Mouse (Mus musculus) granulocyte monocyte progenitor cell, adult 5-6 weeks (primary cell): ENCODE results near the gene Leng8. TPM values are rescaled to one million over a fixed set of nuclear protein-coding genes. Genes with fewer than 3 reads are reported as not detected.
"Not testable (repeated sequence)": the region's sequence is repeated elsewhere in the genome, so short reads cannot be mapped to it uniquely, and the experiment has no call there.

ENCODE experiments used
- ATAC-seq: replicated peaks from 2 replicates; pipeline ENCODE4 v1.8.0; 2016; ENCODE audit warnings: mild to moderate bottlenecking, moderate TSS enrichment, inconsistent platforms; ENCODE audit not compliant: poor library complexity, severe bottlenecking
- total RNA-seq, 2 experiments: library from RNA; stranded (forward) in 1 of 2; stranded (reverse) in 1 of 2; fragments of 200-712, 200-1000 nt in 1 of 2; fragments of >200 nt in 1 of 2; fragmentation: Nextera tagmentation in 1 of 2; gene quantifications; 2 replicates each; pipeline ENCODE4 v1.2.3; 2014 to 2017

Leng8 gene
- total RNA-seq, 2 experiments from 2014 or later = 26.4 to 69.9 TPM

DNA sequence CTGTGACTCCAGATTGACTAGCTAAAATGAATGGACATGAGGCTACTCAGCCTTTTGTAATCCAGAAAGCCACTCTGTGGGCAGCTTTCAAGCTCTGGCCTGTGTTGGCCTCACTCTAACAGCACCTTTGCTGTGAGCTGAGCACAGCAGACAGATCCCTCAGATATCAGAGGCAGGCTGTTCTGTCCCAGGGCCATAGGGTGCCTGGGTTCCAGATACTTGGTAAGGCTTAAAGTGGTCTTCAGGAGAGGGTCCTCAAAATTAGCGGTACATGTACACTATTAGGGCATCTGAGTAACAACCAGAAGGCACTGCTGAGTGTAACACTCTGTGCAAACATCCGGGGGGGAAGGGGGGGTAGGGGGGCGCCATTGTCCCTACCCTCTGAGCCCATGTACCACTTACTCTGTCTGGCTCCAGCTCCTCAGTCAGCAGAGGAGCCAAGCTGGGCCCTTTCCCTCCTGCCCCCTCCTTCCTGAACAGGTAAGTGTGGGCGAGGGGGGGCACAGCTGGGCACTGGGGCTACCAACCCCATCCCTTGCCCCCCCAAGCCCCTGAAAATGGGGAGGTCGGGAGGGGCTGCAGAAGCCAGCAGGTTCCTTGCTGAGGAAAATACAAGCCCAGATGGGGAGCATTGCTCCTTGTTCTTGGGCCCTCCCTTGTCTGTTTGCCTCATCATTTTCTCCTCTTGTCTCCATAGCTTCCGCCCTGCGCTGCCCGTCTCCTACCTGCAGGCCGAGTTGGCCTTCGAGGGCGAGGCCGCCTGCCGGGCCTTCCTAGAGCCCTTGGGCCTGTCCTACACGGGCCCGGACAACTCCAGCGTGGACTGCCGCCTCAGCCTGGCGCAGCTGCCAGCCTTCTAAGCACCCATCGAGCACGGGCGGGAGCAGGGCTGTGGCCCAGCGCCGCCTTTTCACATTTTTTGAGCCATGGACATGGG, 9.7 kb downstream of the Leng8 start:
- no peak for ATAC-seq

DNA sequence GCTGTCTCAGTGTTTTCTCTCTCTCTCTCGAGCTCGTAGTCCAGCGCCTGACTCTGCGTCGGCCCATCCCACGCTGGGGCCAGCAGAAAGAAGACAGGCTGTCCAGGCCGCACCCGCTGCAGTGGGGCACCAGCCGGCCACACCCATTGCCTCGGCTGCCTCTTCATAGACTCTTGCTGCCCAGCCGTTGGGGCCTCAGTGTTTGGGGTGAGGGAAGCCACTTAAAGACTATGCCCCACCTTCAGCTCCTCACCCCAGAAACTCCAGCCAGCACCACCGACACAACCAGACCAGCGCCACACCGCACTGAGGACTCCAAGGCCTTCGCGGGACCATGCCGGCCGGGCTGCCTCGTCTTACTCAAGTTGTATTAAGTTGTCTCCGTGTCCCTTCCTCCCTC, 10.5 kb downstream of the Leng8 start:
- no peak for ATAC-seq

DNA sequence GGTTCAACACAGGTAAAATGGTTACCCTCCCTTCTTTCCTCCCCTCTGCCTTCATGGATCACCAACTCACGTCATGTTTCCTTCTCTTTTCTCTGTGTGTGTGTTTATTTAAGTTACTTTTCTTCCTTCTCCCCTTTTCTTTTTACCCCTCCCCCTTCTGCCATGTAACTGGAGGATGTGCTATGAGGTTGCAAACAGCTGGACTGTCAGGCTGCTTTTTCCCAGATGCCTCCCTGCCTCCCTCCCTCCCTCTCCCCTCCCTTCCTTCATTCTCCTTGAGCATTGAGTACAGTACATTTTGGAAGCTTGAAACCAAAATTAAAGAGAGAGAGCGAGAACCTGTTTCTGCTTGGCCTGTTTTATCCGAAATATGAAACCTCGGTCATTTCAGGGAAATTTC, 11.0 kb downstream of the Leng8 start:
- ATAC-seq = no peak

DNA sequence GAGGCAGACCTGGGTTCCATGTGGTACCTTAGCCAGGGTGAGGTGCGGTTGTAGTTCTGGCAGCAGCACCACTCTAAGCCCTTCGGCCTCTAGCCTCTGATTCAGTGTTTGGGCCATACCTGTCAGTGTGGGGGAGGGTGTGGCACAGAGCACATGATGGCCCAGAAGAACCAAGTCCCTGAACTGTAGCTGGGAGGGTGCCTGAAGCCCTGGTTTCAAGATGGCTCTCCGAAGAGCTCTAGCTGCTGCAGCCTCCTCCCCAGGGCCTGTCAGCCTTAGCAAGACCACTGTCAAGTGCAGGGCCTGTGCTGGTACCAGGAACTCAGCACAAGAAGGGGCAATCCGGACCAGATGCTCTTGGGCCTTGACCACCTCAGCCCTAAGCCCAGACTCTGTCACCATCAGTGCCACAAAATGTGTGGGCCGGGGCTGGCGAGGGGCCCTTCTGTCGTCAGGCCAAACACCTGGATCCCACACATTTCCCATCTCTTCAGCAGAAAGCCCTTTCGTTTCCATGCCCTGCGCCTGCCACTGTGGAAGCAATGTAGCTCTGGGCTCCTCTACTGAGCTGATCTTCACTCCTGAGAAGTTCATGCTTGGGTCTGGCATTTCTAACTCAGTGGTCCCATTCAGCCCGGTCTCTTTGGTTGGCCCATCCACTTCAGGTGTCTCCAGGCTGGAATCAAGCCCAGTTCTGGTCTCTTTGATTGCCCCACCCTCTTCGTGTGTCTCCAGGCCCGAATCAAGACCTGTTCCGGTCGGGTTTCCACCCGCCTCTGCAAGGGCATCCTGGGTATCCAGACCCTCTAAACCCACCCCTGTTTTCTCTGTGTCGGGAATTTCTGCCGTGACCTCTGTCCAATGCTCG, 11.7 kb downstream of the Leng8 start:
- peak; percentile 3; the same call in 1 of the 2 replicates for ATAC-seq

DNA sequence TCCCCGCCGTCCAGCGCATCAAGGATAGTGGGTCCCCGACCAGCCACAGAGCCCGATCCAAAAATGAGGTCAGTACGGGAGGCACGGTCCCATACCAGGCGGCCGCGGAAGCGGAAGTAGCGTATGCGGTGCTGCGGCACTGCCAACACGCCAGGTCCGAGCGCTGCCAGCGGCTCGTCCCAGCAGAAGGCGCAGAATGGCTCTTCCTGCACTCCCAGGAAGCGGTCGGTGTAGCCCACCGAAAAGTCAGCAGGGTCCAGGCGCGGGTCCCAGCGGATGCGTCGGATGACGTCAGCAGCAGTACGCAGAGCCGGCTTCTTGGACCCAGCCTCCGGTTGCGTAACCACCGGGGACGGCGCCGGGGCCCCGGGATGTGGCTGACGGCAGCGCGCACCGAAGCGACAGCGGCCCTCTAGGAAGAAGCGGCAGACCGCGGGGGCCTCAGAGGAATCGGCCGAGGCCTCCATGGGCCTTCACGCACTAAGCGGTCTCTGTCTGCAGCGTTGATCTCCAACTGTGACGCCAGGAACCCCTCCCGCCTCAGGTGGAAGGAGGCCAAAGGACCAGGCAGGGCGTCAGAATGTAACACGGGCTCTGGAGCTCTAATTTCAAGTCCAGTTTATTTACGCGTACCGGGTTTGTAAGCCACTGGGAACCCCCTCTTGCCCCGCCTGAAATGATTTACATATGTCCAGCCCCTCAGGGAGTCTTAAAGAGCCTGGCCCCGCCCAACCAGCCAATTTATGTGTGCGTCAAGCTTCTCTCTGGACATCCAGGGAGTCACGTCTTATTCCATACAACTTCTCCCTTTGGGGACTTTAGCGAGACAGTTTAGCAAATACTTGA, 12.6 kb downstream of the Leng8 start:
- peak; percentile 60 for ATAC-seq

DNA sequence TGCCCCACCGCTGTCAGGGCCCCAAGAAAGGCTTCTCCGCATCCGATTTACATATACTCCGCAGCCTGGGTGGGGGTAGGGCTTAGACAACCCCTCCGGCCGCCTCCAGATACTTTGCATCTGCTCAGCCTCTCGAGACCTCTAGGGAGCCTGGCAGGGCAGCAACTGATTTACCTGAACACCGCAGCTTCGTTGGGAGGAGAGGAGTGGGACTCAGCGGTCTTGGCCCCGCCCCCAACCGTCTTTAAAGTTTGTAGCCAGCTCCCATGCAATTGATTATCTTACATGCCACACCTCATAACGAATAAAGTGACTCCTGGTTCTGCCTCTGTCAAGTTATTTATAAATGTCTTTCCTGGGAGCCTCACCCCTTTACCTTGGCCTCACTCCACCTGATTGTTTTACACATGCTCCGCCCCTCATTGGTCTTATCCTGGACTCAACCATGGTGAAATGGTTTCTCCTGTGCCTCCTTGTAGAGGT, 13.3 kb downstream of the Leng8 start, which contains the start of gene Leng9:
Gene Leng9, minus strand, starts transcription at position 316 of the 483 bp plus-strand sequence.
- no peak for ATAC-seq

DNA sequence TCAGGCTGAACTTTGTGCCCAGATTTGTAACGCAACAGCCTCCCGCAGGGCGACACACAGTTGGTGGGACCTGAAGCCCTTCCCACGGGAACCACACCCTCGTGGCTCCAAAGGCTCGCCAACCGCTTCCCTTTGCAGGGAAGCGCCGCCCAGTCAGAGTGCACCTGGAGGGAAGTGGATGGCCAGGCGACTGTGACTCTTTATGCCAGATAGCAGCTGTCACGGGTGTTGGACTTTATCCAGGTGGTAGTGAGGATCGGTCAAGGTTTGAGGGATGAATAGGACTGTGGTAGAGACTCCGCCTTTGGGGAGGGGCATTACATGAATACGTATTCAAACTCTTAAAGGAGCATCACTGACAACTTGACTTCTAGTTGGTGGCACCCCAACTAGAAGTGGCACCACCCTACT, 14.0 kb downstream of the Leng8 start:
- ATAC-seq = peak; percentile 45

DNA sequence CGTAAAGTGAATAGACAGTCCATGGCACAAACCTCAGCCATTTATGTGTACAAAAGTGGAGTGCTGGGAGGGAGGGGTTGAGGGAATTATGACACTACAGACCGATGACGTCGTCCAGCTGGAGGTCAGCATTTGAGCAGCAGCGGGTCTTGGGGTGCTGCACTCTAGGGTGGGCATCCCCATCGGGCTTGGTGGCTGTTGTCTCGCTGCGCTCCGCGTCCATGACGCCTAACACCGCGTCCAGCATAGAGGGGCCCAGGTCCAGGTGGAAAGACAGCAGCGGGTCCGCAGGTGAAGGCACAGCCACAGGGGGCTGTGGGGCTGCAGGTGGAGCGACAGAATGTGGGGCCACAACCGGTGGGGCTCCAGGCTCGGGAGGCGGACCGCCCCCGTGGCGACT, 14.4 kb downstream of the Leng8 start:
- ATAC-seq = no peak; the same call in 1 of the 2 replicates

DNA sequence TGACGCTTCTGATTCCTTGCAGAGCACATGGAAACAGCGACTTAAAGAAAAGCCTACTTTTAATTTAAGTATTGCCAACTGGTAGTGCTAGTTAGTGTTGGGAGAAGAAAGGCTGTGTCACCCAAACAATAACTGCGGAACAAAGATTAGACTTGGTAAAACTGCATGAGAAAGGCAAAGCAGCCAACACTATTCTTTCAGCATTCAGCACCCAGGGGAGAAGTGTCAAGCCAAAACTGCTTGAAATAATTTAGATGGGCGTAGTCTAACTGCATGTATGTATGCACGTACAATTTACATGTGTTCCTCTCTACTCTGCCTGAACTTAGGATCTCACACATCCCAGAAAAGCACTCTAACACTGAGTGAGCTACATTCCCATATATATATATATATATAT, 17.5 kb downstream of the Leng8 start:
- no peak for ATAC-seq

DNA sequence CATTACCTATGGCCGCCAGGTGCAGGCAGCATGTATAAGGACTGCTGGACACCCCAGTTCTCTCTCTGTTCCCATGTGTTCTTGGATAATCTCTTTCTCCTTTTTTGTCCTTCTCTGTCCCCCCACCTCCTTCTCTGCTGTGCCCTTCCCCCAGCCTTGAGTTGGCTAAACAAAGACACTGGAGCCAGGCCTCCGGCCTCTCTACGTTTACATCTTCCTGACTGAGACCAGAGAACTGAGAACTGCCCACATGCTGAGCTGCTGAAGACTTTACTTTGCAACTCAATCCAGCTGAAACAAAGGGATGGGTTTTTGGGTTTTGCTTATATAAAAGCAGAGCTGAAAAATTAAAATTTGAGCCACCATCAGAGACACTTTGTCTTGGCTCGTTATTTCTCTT, 18.1 kb downstream of the Leng8 start:
- ATAC-seq = no peak

DNA sequence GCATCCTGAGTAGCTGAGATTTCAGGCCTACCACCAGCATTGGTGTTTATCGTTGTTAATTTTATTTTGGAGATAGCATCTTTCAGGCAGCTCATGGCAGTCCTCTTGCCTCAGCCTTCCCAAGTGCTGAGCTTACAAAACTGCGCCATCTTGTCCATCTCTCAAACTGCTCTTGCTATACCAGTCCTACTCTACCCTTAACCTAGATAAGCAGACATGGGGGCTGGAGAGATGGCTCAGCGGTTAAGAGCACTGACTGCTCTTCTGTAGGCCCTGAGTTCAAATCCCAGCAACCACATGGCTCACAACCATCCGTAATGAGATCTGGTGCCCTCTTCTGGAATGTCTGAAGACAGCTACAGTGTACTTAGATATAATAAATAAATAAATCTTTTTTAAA, 24.8 kb downstream of the Leng8 start:
- not testable (repeated sequence) for ATAC-seq

DNA sequence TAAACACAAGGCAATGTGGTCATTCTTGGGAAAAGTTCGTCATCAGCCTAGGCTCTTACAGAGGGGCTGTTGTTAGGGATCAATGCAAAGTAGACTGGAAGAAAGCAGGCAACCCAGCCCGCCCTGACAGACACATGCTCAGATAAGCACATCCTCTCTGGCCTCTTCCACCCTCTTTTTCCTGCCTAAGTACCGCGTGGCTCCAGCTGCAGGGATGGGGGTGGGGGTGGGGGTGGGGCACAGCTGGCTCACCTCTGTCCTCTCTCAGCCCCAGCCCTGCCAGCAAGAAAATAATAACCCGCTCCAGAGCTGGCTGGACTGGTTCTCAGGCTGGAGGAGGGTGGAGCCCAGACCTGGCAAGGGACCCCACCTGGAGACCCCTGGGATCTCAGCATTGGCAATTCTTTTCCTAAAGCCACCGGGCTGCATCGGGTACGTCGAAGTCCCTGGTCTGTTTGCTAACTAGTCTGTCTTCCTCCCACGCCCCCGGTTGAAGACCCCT, 26.8 kb downstream of the Leng8 start:
- no peak for ATAC-seq

DNA sequence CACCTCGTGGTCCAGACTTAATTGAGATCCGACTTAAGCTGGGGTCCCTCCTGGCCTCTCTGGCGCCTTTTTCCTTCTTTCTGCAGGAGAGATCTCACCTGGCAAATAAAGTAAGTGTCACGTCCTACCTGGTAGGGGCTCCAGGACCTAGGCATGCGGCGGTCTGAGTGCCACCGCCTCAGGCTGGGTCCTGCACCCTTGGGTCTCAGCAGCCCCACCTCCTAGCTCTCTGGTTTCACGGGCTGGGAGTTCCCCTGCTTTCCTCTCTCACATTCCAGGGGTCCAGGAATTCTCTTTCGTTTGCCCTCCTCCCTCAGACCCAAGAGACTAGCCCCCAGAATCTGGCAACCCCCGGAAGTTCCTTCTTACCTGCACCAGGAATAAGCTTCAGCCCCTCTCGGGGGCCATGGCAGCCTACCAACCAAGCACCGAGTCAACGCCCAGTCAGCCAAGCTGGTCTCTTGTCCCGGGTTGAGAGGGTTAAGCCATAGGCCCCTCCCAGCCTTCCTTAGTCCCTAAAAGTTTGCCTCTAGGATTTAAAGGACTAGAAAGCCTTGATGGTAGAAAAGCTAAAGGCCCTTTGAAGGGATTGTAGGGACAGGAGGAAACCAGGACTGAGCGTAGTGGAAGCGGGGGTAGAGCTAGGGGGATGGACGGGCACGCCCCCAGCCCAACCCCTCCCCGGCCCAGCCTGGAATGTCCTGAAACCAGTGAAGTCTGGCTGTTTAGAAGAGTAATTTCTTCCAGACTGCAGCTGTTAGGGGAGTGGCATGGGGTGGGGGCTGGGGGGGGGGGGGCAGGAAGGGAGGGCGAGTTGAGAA, 27.5 kb downstream of the Leng8 start, which contains the start of gene Cdc42ep5:
Gene Cdc42ep5, minus strand, starts transcription at position 771 of the 821 bp plus-strand sequence.
- ATAC-seq = no peak

DNA sequence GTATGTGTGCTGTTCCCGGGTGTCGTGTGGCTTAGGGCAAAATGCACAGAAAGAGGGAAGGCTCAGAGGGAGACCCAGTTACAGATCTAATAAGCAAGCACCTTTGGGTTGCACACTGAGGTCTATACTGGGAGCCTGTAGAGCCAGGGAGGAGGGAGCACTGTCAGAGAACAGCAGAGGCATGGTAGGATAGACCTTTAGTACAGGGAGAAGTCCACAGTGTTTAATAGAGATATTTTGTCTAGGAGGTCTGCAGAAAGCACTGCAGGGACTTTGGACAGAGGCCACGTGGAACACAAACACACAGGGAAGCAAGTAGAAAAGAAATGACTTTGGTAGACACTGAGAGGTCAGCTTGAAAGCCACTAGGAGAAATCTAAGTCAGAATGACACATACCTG, 28.4 kb downstream of the Leng8 start:
- ATAC-seq = no peak

DNA sequence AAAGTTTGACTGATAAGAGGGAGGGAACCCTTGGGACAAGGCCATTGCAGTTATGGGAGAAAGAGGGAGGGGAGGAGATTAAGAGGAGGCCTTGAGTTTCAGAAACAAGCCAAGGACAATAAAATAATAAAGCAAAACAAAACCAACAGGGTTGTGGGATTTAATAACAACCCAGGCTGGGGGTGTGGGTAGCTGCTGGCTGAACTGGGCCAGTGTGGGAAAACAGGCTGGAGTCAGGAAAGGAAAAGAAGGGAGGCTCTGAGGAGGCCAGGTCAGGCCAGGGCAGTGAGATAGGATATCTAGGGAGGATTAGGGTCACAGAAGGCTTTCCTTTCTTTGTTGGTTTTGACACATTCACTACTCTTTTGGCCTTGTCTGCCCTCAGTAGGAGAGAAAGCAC, 30.3 kb downstream of the Leng8 start:
- ATAC-seq = no peak

DNA sequence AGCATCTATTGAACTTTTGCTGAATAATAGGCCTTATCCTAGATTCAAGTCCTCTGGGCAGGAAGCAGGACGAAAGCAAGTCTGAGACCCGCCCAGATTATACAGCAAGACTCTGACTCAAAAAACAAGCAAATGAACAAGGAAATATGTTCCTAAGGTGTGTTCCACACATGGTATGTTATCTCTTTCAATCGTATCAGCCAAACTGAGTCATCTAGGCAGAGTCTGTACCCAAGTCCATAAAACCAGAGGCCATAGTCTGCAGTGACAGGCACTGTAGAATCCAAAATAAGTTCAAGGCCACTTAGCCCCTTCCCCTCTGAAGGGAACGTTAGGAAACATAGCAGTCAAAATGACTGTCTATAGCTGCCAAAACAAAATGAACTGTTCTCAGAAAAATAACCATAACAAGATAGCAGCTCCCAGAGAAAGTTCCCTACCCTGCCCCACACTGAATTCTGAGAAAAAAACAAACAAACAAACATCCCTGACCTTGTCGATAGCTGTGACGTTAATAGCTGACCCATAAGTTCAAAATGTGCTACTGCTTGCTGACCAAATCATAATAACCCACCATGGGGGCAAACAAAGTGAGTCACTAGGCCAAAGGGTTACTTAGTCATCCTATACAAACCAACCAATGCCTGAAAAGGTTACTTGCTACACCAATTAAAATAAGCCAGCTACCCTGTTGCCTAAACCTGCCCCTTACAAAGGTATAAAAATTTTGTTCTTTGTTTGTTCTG, 33.5 kb downstream of the Leng8 start:
- ATAC-seq = no peak

DNA sequence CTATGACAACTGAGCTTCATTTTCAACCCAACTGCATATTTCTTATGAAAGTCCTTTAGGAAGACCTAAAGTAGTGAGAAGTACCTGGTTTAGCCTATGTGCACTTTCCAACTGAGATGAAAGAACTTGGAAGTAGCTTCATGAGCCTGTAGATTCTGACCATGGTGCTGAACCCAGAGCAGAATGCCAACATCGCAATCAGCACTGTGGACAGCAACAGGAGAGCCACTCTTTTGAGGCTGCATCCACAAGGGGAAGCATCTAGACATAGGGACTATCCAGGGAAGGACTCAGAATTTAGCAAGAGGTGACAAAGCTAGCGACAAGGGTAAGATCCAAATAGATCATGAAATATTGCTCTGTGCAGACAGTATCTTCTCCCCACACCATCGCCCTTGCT, 41.6 kb downstream of the Leng8 start:
- peak; percentile 50 for ATAC-seq
